Mouse (Mus musculus): Measurements from ENCODE around the gene Capzb. TPM values are rescaled to one million over a fixed set of nuclear protein-coding genes. Genes with fewer than 3 reads are reported as not detected.

Gene Capzb
- polyA plus RNA-seq, 1 experiment, result 167 TPM

GRCm38 (mm10) chr4:139154576-139155307 lies 38.0 kb upstream of the Capzb start:
- no peak overlapping the region for H3K27ac ChIP-seq (ENCODE audit: control insufficient read depth, insufficient read depth, low read length)
- DNase-seq, result no peak
- 90% methylated on average over 20 of the region's 20 CpGs for WGBS

GRCm38 (mm10) chr4:139156538-139156937 lies 36.2 kb upstream of the Capzb start:
- 90% methylated on average over 6 of the region's 6 CpGs for WGBS
- H3K27me3 ChIP-seq (ENCODE audit: control insufficient read depth, insufficient read depth, low read length), result no peaks in the 10 kb centered on the region
- no peak overlapping the region for H3K4me3 ChIP-seq (ENCODE audit: control insufficient read depth, insufficient read depth, low read length)
- no peak for TF ChIP-seq POLR2A (IDR thresholded peaks at IDR 0.05; ENCODE audit: control insufficient read depth, extremely low read depth, insufficient read depth, low read length, poor library complexity)
- TF ChIP-seq CTCF (IDR thresholded peaks at IDR 0.05; ENCODE audit: borderline replicate concordance, control insufficient read depth, extremely low read depth, insufficient read depth, low read length, poor library complexity), result no peak
- H3K27ac ChIP-seq (ENCODE audit: control insufficient read depth, insufficient read depth, low read length), result no peak overlapping the region
- H3K4me1 ChIP-seq (replicated peaks; ENCODE audit: control insufficient read depth, insufficient read depth, low read length), result no peaks in the 10 kb centered on the region
- no peak for DNase-seq
- no peaks in the 10 kb centered on the region for H3K36me3 ChIP-seq (ENCODE audit: control insufficient read depth, insufficient read depth, low read length)

More at GRCm38 (mm10) chr4:139154576-139155307, 38.0 kb upstream of the Capzb start:
- TF ChIP-seq CTCF (IDR thresholded peaks at IDR 0.05; ENCODE audit: borderline replicate concordance, control insufficient read depth, extremely low read depth, insufficient read depth, low read length, poor library complexity) (no peak), POLR2A (IDR thresholded peaks at IDR 0.05; ENCODE audit: control insufficient read depth, extremely low read depth, insufficient read depth, low read length, poor library complexity) (no peak)
- Histone ChIP-seq H3K36me3 (ENCODE audit: control insufficient read depth, insufficient read depth, low read length) (no peaks in the 10 kb centered on the region), H3K27me3 (ENCODE audit: control insufficient read depth, insufficient read depth, low read length) (no peaks in the 10 kb centered on the region), H3K4me1 (replicated peaks; ENCODE audit: control insufficient read depth, insufficient read depth, low read length) (no peaks in the 10 kb centered on the region), H3K4me3 (ENCODE audit: control insufficient read depth, insufficient read depth, low read length) (no peak overlapping the region)

- no peak for DNase-seq
- H3K27ac ChIP-seq (ENCODE audit: control insufficient read depth, insufficient read depth, low read length), result no peak overlapping the region
Observed at GRCm38 (mm10) chr4:139158350-139158749, 34.3 kb upstream of the Capzb start.

GRCm38 (mm10) chr4:139161076-139161475 lies 31.6 kb upstream of the Capzb start:
- Histone ChIP-seq H3K4me1 (replicated peaks; ENCODE audit: control insufficient read depth, insufficient read depth, low read length) (no peaks in the 10 kb centered on the region), H3K36me3 (ENCODE audit: control insufficient read depth, insufficient read depth, low read length) (no peaks in the 10 kb centered on the region), H3K4me3 (ENCODE audit: control insufficient read depth, insufficient read depth, low read length) (no peak overlapping the region), H3K27ac (ENCODE audit: control insufficient read depth, insufficient read depth, low read length) (no peak overlapping the region), H3K27me3 (ENCODE audit: control insufficient read depth, insufficient read depth, low read length) (no peaks in the 10 kb centered on the region)
- WGBS, result 78% methylated on average over 2 of the region's 2 CpGs
- no peak for DNase-seq
- TF ChIP-seq POLR2A (IDR thresholded peaks at IDR 0.05; ENCODE audit: control insufficient read depth, extremely low read depth, insufficient read depth, low read length, poor library complexity) (no peak), CTCF (IDR thresholded peaks at IDR 0.05; ENCODE audit: borderline replicate concordance, control insufficient read depth, extremely low read depth, insufficient read depth, low read length, poor library complexity) (no peak)

More at GRCm38 (mm10) chr4:139158350-139158749, 34.3 kb upstream of the Capzb start:
- no peak overlapping the region for H3K4me3 ChIP-seq (ENCODE audit: control insufficient read depth, insufficient read depth, low read length)
- H3K27me3 ChIP-seq (ENCODE audit: control insufficient read depth, insufficient read depth, low read length), result no peaks in the 10 kb centered on the region
- WGBS, result 86% methylated on average over 14 of the region's 14 CpGs
- H3K36me3 ChIP-seq (ENCODE audit: control insufficient read depth, insufficient read depth, low read length), result no peaks in the 10 kb centered on the region
- TF ChIP-seq POLR2A (IDR thresholded peaks at IDR 0.05; ENCODE audit: control insufficient read depth, extremely low read depth, insufficient read depth, low read length, poor library complexity) (no peak), CTCF (IDR thresholded peaks at IDR 0.05; ENCODE audit: borderline replicate concordance, control insufficient read depth, extremely low read depth, insufficient read depth, low read length, poor library complexity) (no peak)
- no peaks in the 10 kb centered on the region for H3K4me1 ChIP-seq (replicated peaks; ENCODE audit: control insufficient read depth, insufficient read depth, low read length)

- H3K27ac ChIP-seq (ENCODE audit: control insufficient read depth, insufficient read depth, low read length), result no peak overlapping the region
- DNase-seq, result no peak
- 96% methylated on average over 6 of the region's 6 CpGs for WGBS
- no peaks in the 10 kb centered on the region for H3K36me3 ChIP-seq (ENCODE audit: control insufficient read depth, insufficient read depth, low read length)
- H3K4me1 ChIP-seq (replicated peaks; ENCODE audit: control insufficient read depth, insufficient read depth, low read length), result peaks cover 4% of the 10 kb centered on the region; the same call in 1 of the 2 replicates
- H3K4me3 ChIP-seq (ENCODE audit: control insufficient read depth, insufficient read depth, low read length), result no peak overlapping the region
- TF ChIP-seq POLR2A (IDR thresholded peaks at IDR 0.05; ENCODE audit: control insufficient read depth, extremely low read depth, insufficient read depth, low read length, poor library complexity) (no peak), CTCF (IDR thresholded peaks at IDR 0.05; ENCODE audit: borderline replicate concordance, control insufficient read depth, extremely low read depth, insufficient read depth, low read length, poor library complexity) (no peak)
- H3K27me3 ChIP-seq (ENCODE audit: control insufficient read depth, insufficient read depth, low read length), result no peaks in the 10 kb centered on the region
Observed at GRCm38 (mm10) chr4:139164082-139164481, 28.6 kb upstream of the Capzb start.

- peaks cover 10% of the 10 kb centered on the region for H3K4me1 ChIP-seq (replicated peaks; ENCODE audit: control insufficient read depth, insufficient read depth, low read length)
- H3K4me3 ChIP-seq (ENCODE audit: control insufficient read depth, insufficient read depth, low read length), result no peak overlapping the region
- 96% methylated on average over 8 of the region's 8 CpGs for WGBS
- H3K36me3 ChIP-seq (ENCODE audit: control insufficient read depth, insufficient read depth, low read length), result no peaks in the 10 kb centered on the region
- TF ChIP-seq CTCF (IDR thresholded peaks at IDR 0.05; ENCODE audit: borderline replicate concordance, control insufficient read depth, extremely low read depth, insufficient read depth, low read length, poor library complexity), result no peak
- no peak for TF ChIP-seq POLR2A (IDR thresholded peaks at IDR 0.05; ENCODE audit: control insufficient read depth, extremely low read depth, insufficient read depth, low read length, poor library complexity)
- H3K27me3 ChIP-seq (ENCODE audit: control insufficient read depth, insufficient read depth, low read length), result no peaks in the 10 kb centered on the region
- DNase-seq, result no peak
- no peak overlapping the region for H3K27ac ChIP-seq (ENCODE audit: control insufficient read depth, insufficient read depth, low read length)
Observed at GRCm38 (mm10) chr4:139165259-139165658, 27.4 kb upstream of the Capzb start.
